9 mouse cellular contexts compared by ENCODE assay signal in genomic region chr8:95054927-95055510, GRCm38 (mm10). TPM values are rescaled to one million over a fixed set of nuclear protein-coding genes. Genes with fewer than 3 reads are reported as not detected.
DNase-seq lines count a peak whose midpoint lies in the region; ATAC-seq and TF ChIP-seq lines count a peak whose summit lies in the region.
"Had no signal": no experiment of that assay in that cellular context is flagged by ENCODE, and none has a peak within 500 bp of the region (broad histone marks: within the 10 kb centered on the region; RNA-seq: fewer than 3 reads in every experiment).

Drc7 (plus strand) TSS chr8:95055103.

- no peak within 1 kb of the TSS for H3K9ac ChIP-seq in forebrain, embryonic 14.5 days (ENCODE audit: low read length)
- H3K9ac ChIP-seq in lung, postnatal 0 days (replicated peaks; ENCODE audit: low read depth) = no peak within 1 kb of the TSS

- no peaks in the 10 kb centered on the region for H3K9me3 ChIP-seq in forebrain, embryonic 14.5 days (replicated peaks; ENCODE audit: control insufficient read depth, low read length)
- no peaks in the 10 kb centered on the region for H3K9me3 ChIP-seq in lung, postnatal 0 days (ENCODE audit: low read length)

- no peaks in the 10 kb centered on the region for H3K4me1 ChIP-seq in forebrain, embryonic 14.5 days (ENCODE audit: control insufficient read depth, insufficient read depth, low read length)
- no peaks in the 10 kb centered on the region for H3K4me1 ChIP-seq in lung, postnatal 0 days (ENCODE audit: insufficient read depth, low read depth, low read length)

- peak; percentile 73; the same call in 1 of the 2 replicates for ATAC-seq in forebrain, embryonic 14.5 days
- peak; percentile 82 for ATAC-seq in lung, postnatal 0 days

- H3K36me3 ChIP-seq in forebrain, embryonic 14.5 days (ENCODE audit: control insufficient read depth, insufficient read depth, low read length) = no peaks in the 10 kb centered on the region
- H3K36me3 ChIP-seq in lung, postnatal 0 days (ENCODE audit: insufficient read depth, low read length) = no peaks in the 10 kb centered on the region

- 27% methylated on average over 2 of the region's 2 CpGs for WGBS in forebrain, embryonic 14.5 days
- 21% methylated on average over 2 of the region's 2 CpGs for WGBS in lung, postnatal 0 days

- H3K4me3 ChIP-seq in forebrain, embryonic 14.5 days (ENCODE audit: low read depth, low read length) = no peak within 1 kb of the TSS
- H3K4me3 ChIP-seq in lung, postnatal 0 days (ENCODE audit: low read depth, low read length) = no peak within 1 kb of the TSS

- H3K27me3 ChIP-seq in forebrain, embryonic 14.5 days (replicated peaks; ENCODE audit: control insufficient read depth, insufficient read depth, low read length) = no peaks in the 10 kb centered on the region
- no peaks in the 10 kb centered on the region for H3K27me3 ChIP-seq in lung, postnatal 0 days (replicated peaks; ENCODE audit: insufficient read depth, low read length)

- DNase-seq in kidney, adult 9 months = peak; percentile 13
- DNase-seq in kidney, postnatal 25 days = no peak
- DNase-seq in WW6 (ENCODE audit: low read depth, low spot score) = peak; percentile 38
- DNase-seq in forebrain, embryonic 14.5 days (ENCODE audit: low spot score) = peak; percentile 71
- DNase-seq in lung, postnatal 0 days (ENCODE audit: low spot score) = peak; percentile 81
- no peak for DNase-seq in ovary, postnatal 10 days (ENCODE audit: low spot score)
- DNase-seq in urinary bladder, adult 2 months (ENCODE audit: low spot score) = no peak
- no peak for DNase-seq in cerebellum, postnatal 14 days

- H3K27ac ChIP-seq in forebrain, embryonic 14.5 days (ENCODE audit: low read depth, low read length) = no peak within 1 kb of the TSS
- H3K27ac ChIP-seq in lung, postnatal 0 days (ENCODE audit: low read length) = no peak within 1 kb of the TSS

- no peak for TF ChIP-seq CTCF in lung, postnatal 0 days (IDR thresholded peaks at IDR 0.05)

- H3K4me2 ChIP-seq in forebrain, embryonic 14.5 days (ENCODE audit: low read length) = no peak within 1 kb of the TSS
- no peak within 1 kb of the TSS for H3K4me2 ChIP-seq in lung, postnatal 0 days (replicated peaks; ENCODE audit: low read depth, low read length)

- TF ChIP-seq EP300 in lung, postnatal 0 days (IDR thresholded peaks at IDR 0.05) = no peak

RNA-seq across cellular contexts. Expression of gene Drc7, which starts in this region (rescaled TPM):
- 0.71 and 1.2 TPM in 2 replicates for polyA plus RNA-seq in forebrain, embryonic 14.5 days (2014; fragmentation: Nextera tagmentation; extraction: Ambion mirVana)
- polyA plus RNA-seq in lung, postnatal 0 days (2015; fragmentation: Nextera tagmentation; extraction: Ambion mirVana) = 3.1 and 3.9 TPM in 2 replicates
- 0.04 TPM in 1 of 2 replicates, not detected in the other for polyA plus RNA-seq in urinary bladder, adult 2 months (2012; rRNA removed)
- polyA plus RNA-seq: intestine, embryonic 14.5 days had no signal

Comparison
In these comparisons a context has a peak if more than half of its experiments do, and no peak if none do; other contexts are left out.
1. DNase-seq: peak in kidney, adult 9 months (single experiment), WW6 (single experiment), forebrain, embryonic 14.5 days (single experiment) and lung, postnatal 0 days (single experiment); none in kidney, postnatal 25 days (0 of 2), ovary, postnatal 10 days (single experiment), urinary bladder, adult 2 months (single experiment) and cerebellum, postnatal 14 days (0 of 2).